Mouse (Mus musculus) mature B cell (primary cell): ENCODE results near the gene Atxn1.

Experiments used
- in situ Hi-C: fragments of 300-500 bp; cut with MboI; formaldehyde crosslinking; loops from 2 replicates; pipeline ENCODE4 v1.14.3; 2019

The Atxn1 gene

DNA sequence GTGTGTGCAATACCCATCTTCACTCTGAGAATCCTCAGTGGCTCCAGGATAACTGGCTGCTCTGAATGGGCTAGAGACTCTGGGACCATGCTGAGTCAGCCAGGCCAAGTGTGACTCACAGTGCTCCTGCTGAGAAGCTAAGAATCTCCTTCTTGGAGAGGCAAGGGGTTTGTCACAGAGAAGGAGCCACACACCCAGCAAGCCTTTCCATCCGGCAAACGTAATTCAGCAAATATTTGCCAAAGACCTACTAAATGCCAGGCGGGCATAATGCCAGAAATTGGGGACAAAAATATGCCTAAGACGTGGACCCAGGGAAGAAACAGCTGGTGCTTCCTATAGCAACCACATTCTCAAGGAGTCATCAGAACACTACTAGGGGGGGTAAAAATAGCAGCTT lies 137.2 kb downstream of the Atxn1 start:
- in situ Hi-C loops: no loop called here

DNA sequence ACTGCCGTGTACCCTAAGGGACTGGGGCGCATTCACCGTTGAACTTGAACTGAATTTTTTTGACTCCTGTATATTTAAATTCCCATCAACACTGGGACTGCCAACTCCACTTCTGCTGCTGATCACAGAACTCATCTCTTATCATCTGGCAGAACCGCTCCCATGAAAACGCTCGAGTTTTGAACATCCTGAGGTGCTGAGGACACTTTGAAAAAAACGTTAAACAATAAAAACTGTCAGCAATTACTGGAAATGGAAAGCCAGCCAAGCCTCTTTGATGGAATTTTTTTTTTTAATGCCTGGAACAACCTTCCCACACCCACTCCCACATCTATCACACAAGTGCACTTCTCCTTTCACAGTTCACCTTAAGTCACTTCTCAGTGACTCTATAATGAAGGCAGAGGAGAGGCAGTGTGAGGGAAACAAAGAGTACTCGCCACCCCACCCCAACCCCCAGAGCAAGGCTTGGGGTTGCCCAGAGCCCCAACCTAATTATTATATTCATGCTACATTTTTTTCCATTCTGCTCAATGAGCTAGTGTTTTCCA lies 137.7 kb downstream of the Atxn1 start:
- in situ Hi-C loops: no loop called here

DNA sequence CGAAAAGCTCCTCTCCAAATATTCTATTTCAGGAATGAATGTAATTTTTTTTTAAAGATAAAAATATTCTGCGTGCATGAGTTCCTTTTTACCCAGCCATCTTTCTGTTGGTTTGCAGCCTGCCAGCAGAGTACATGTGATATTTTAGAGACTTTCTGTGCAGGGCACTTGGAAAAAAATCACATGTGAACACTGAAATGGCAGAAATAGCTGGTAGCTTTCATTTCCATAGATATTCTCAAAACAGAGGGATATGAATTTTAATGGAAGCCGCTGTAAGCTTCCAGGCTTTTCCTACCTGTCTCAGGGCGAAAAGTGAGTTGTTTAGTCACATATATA lies 142.3 kb downstream of the Atxn1 start:
- in situ Hi-C loops: no loop called here

DNA sequence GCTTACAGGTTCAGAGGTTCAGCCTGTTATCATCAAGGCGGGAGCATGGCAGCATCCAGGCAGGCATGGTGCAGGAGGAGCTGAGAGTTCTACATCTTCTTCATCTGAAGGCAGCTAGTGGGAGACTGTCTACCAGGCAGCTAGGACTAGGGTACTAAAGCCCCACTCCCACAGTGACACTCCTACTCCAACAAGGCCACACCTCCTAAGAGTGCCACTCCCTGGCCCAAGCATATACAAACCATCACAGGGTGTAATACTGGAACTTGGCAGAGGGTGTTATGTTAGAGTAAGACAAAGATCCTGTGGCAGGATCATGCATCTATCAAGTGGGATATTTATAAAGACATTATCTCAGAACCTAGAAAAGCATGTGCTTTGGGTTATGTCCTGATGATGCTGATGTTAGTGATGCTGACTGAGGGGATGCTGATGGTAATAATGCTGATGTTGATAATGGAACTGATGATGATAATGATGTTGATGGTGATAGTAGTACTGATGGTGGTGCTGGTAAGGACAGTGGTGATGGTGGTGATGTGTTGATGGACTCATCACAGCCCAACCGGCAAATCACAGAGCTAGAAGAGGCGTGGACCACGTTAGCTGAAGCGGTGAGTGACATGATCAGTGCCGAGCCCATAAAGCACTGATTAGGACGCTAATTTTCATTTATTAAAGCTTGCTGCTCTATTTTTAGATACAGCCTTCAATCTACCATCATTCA lies 142.9 kb downstream of the Atxn1 start:
- in situ Hi-C loops: no loop called here

DNA sequence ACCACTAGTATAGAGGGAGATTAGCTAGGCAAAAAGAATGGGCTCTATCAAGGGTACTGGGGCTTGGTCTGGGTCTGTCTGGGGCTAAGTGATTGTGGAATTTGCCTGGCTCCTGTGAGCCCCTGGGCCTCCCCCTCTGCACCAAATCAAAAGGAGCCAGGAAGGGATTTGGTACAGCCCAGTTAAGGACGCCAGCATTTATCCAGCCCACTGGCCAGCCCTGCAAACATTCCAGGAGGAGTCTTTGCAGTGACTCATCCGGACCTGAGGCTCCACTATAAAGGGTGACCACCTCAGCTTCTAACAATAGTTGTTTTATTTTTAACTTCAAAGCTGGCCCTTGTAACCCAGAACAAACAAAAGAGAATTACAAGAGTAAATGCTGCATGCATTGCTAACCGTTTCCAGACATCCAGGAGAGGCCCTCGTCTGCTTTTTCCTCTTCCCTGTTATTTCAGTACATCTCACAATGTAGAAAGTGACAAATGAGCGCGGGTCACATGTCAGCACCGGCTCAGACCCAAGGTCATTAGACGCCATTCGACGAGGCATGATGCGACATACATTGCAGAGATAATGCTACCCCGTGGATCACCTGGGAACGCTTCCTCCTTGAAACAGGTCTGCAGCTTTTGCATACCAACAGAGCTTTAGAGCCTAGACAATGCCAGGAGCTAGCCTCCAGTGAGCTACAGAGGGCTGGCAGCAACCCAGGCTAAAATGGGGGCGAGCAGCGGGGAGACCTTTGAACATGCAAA lies 144.2 kb downstream of the Atxn1 start:
- in situ Hi-C loops: no loop called here

DNA sequence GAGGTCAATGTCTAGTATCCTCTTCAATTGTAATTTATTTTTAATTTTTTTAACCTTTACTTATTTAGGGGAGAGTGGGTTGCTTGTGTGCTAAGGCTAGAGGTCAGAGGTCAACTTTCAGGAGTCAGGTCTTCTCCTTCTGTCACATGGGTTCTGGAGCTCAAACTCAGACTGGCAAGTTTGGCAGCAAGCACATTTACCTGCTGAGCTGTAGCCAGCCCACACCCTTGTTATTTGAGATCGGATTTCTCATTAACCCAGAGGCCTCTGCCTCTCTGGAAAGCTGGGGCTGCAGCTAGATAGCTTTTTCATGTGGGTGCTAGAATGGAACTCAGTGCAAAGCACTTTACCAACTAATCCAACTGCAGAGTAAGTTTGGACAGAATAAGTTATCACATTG lies 148.1 kb downstream of the Atxn1 start:
- in situ Hi-C loops: no loop called here

DNA sequence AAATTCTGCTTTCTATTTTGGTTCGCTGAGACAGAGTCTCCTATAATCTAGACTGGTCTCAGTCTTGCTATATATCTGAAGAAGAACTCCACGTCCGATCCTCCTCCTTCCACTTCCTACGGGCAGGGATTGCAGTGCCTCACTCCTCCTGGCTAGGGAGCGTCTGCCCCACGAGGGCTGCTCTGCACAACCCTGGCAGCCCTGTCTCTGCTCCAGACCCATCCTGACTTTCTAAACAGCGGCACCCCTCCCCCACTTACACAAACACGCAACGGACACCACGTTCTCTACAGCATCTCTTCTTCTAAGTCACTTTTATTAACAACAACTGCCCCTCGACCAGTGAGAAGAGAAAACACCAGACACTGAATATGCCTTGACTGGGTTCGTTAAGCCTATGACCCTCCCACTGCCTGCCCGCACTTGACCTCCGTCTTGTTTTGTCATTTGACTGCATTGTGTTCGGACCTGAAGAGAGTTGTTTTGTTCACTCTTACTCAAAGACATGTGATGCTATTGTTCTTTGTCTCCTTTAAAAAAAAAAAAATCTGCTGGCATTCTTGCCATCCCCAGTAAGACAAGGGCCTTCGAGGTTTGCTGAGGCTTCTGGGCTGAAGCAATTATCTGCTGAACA lies 154.9 kb downstream of the Atxn1 start:
- in situ Hi-C loops: no loop called here

DNA sequence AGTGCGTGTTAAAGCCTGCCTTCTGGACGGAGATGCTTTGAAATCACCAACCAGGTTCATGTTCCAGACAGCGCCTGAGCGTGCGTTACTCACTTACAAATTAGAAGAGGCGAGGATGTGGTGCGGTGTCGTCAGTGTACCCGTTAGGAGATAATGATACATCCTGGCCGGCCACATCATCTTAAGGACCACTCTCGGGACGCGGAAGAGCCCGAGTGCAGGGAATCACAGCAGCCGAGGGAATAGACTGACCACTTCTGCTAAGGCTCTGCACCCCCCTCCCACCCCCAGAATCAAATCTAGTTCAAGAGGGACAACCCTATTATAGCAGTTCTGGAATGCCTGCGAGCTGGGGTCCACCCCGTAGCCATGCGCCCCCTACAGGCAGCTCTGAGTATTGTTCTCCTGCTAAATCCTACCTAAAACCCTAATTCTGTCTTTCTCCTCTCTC lies 157.2 kb downstream of the Atxn1 start:
- in situ Hi-C loops: no loop called here

DNA sequence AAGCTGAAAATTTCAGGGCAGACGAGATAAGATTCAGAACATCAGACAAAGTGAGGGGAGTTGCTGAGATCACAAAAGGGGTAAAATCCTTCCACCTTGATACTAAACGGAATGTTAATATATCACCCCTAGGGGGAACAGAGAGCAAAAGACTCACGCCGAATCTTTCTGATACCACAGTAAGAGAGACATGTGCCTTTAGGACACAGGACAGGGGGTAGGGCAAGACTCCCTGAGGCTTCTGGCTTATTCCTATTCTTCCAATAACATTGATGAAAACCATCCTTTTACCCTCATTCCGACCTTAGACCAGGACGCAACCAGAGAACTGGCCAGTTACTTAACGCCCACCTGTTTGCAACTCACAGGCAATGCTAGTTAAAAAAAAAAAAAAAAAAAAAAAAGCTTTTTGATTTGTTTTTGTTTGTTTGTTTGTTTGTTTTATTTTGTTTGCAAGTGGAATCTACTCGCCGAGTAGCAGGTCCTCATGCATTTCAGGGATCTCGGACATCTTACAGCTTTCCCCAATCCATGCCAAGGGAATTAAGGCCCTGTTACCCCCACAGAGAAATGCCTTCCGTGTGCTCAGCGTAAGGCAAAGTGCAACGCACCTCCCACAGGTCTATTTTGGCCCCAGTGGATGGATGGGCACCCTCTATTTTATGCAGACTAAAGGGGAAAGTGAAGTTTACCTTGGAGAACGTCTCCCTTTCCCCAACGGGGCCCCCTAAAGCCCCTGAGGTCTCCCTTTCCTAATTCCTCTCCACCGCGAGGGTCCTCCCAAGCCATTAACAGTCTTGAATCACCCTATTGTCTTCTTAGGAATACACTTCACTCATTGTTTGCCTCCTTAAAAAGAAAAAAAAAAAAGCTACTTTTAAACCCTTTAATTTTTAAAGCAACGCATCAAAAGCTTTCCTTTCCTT lies 157.9 kb downstream of the Atxn1 start:
- in situ Hi-C loops: no loop called here

DNA sequence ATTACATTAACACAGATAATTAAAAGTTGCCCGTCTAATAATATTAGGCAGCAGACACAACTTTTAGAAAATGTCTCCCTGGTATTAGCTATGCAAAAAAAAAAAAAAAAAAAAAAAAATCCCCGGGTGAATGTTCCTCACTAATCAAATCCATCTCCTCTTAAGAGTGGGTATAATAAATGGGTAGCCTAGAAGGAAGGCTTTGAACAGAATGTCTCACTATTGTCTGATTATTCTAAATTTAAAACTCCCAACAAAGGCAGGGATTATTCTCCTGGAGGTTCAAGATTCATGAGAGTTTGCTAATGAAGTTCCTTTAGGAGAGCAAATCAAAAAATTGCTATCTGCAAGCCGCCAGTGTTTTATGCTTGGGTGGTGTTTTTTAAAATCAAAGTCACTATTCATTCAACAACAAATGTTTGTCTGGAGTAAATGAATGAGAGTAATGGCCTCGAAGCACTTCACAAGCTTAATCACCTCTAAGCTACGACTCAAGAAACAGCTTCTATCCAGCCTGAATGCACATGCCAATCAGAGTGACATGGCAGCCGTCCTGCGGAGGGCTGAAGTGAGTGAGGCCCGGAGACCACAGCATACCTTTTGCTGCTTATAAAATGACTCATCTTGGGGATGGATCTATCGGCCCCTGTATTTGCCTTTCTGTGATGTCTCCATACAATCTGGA lies 158.8 kb downstream of the Atxn1 start:
- in situ Hi-C loops: no loop called here

DNA sequence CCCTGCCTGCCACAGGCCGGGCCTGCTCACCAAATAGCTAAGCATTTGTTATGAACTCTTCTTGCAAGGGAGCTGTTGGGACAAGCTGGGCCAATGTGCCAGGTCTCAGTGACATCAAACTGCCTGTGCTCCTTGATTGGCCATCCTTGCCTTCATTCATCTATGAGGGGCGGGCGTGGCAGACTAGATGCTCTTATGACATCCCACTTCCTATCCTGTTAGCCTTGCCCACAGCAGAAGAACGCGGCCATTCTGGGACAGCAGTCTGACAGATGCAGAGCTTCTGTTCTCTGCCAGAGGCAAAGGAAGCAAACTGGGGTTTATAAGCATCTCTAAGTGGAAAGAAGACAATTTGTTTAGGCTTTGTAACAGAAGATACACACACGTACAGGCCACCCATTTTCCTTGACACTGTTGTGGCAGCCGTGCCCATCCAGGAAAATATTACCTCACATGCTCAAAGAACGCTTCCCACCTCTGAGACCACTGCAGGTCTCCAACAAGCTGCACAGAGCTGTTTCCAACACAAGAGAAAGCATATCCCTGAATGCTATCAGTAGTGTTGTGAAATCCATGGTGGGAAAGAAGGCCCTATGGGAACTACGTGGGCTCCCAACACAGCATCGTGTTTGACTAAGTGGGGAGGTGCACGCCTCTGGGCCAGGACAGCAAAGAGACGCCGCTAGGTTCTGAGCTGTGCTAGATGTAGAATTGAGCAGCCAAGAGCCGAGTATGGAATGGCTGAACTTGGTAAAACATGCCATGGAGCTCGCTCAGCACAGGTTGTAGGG lies 162.0 kb downstream of the Atxn1 start:
- in situ Hi-C loops: no loop called here

DNA sequence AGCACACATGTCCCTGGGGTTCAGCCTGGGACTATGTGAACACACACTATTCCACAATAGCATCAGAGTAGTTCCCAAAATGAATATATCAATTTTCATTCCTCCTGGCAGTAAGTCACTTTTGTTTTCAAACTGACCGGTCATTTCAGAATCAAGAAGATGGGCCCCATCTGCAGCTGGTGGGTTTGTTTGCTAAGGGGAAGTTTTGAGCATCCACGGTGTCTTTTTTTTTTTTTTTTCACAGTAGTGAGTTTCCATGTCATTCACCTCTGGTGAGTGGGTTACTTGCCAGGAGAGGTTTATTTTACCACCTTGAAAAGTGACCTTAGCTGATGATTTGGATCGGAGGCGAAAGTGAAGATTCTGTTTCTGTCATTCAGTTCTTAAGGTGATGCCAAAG lies 166.6 kb downstream of the Atxn1 start:
- in situ Hi-C loops: no loop called here

DNA sequence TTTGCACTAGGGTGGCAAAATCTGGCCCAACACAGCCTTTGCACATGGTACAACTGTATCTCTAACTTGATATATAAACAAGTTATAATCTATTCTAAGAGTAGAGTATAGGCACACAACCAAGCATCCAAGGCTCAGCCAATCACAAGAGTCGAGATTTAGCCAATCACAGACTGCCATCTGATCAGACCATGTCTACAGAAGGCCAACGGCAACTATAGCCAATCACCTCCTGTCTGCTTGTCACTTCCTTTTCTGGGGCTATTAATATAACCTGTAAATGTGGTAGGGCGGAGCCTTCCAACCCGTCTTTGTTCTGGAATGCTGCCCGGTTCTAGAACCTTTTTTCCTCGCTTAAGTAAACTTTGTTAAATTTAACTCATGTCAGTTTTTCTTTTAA lies 167.1 kb downstream of the Atxn1 start:
- in situ Hi-C loops: no loop called here

DNA sequence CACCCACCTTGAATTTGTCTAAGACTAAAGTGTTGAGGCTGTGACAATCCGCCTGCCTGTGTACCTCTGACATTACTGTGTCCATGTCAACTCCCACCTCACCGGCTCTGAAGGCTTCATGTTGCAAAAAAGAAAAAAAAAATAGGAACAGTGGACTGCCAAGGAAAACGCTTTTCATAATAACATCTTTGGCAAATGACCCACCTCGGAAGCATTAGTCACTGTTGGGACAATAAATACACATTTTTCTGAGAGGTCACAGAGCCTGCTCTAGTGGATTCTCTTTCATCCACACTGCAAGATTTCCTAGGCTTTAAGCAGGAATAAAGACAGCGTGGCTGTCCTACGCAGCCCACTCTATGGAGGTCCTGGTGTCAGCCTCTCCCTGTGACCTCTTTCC lies 168.5 kb downstream of the Atxn1 start:
- in situ Hi-C loops: no loop called here

DNA sequence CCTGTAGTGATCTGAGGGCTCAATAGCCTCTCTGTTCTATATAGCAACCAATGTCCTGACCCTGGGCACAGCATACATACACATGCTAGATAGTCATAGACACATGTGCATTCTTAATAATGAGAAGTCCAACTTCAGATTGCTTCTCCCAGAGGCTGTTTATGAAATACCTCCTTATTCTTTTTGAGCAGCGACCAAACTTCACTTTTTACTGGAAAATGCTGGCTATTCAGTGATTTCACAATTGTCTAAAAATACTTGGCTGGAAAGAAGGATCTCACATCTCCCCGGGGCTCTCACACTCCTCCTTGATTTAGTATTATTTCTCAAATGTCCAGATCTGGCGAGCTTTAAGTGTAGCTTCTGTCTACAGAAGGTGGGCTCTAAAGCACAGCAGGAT lies 171.0 kb downstream of the Atxn1 start:
- in situ Hi-C loops: no loop called here

DNA sequence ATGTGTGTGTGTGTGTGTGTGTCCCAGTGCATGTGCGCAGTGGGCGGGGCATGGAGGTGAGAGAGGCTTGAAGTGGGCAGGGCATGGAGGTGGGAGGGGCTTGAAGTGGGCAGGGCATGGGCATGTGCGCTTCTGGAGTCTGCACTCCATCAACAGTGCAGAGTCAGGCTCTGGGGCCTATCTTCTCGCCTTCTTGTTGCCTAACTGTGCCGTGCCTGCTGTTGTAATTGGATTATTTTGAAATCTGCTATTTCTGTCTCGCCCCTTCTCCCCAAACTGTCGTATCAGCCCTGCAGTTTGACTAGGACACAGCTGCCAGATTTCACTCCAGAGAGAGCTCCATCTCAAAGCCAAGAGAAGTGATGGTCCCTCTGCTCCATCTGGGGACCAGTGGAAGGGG lies 178.4 kb downstream of the Atxn1 start:
- in situ Hi-C loops: no loop called here

DNA sequence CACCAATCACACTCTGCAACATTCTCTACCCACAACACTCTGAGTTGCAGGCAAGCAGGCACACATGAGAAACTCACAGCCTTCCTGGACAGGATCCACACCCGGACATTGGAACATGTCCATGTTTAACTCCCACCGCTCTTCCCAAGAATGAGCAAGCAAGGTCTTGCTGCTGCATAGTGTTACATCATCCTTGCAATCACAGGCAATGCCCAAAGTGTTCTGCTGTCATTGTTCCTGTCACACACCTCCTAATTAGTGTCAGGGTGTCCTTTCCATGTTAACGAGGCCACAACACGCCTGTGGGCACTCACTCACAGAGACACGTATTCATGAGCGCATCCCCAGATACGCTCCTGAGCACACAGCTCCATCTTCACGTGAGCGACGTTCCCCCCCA lies 181.1 kb downstream of the Atxn1 start:
- in situ Hi-C loops: no loop called here

DNA sequence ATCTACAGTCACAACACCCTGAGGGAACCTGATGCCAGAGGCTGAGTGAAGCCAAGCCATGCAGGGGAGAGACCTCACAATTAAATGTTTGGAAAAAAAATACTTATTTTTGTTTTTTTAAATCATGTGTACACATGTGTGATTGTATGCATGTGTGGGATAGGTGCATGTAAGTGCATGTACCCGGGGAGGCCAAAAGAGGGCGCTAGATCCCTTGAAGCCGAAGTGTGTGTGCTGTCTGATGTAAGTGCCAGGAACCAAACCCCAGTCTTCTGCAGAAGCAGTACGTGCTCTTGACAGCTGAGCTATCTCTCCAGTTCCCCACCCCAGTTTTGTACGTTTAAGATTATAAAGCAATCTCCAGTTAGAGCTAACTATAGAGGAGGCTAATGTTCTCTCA lies 186.1 kb downstream of the Atxn1 start:
- in situ Hi-C loops: no loop called here

DNA sequence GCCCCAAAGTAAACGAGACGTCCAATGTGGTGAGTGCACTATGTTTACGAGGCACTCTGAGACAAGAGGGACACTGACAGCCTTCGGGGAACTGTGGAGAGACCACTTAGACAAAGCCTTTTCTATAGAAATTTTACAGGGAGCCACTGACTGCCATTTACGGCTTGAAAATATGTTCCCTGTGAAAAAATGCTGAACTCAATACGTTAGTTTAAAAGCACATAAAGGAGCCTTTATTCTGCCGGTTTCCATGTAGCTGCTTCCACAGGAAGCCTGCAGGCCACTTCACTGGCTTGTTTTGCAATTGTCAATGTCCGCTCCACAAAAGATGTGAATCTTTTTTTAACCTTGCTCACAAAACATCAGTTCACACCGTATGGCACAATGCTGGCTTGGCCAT lies 186.6 kb downstream of the Atxn1 start:
- in situ Hi-C loops: no loop called here

DNA sequence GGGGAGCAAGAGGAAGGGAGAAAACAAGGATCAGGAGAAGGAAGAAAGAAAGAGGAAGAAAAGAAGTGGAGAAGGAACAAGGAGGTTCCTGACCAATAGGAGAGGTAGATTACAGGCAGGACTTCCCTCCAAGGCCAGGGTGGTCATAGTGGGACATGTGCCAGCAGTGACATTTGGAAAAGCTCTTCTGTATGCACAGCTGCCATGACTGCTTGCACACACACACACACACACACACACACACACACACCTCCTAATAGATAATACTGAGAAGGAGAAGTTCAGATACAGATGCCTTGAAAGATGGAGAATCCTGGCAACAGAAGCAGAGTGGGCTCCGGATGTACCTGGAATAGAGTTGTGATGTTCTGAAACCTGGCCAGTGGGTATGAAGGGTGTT lies 189.3 kb downstream of the Atxn1 start:
- in situ Hi-C loops: no loop called here
